Mouse (Mus musculus) megakaryocyte, embryonic 14.5 days (primary cell): ENCODE measurements at regions not wholly inside any gene's neighbourhood (a gene's known extent, or its start where the extent isn't known, plus 50 kb on each side); places are given as distances from the start of the nearest gene placed in this dataset.

Experiments
- FLI1 ChIP-seq: IDR thresholded peaks from 2 replicates; pipeline ENCODE4 v1.6.1; 2012; ENCODE audit warnings: low read length, inconsistent platforms, mixed read lengths
- GATA1 ChIP-seq: IDR thresholded peaks from 3 replicates; pipeline ENCODE4 v1.6.1; 2012; ENCODE audit warnings: mixed read lengths, low read length, inconsistent platforms, borderline replicate concordance

- no peak for TF ChIP-seq GATA1
- no peak for TF ChIP-seq FLI1
Observed at GRCm38 (mm10) chr7:125038840-125039239, 405.6 kb upstream of the Kdm8 start.
